Mouse (Mus musculus) ES-Bruce4 (cell line): ENCODE measurements at regions not wholly inside any gene's neighbourhood (a gene's known extent, or its start where the extent isn't known, plus 50 kb on each side); places are given as distances from the start of the nearest gene placed in this dataset.

Source experiments
- CTCF ChIP-seq: IDR thresholded peaks from one replicate; pipeline ENCODE4 v1.8.1; 2011; ENCODE audit warnings: low read depth, low read length
- EP300 ChIP-seq: IDR thresholded peaks from 2 replicates; pipeline ENCODE4 v1.6.1; 2011; ENCODE audit warnings: low read depth, low read length; ENCODE audit not compliant: insufficient read depth
- POLR2A ChIP-seq: IDR thresholded peaks from one replicate; pipeline ENCODE4 v1.8.1; 2011; ENCODE audit warnings: low read length; ENCODE audit not compliant: insufficient read depth

DNA sequence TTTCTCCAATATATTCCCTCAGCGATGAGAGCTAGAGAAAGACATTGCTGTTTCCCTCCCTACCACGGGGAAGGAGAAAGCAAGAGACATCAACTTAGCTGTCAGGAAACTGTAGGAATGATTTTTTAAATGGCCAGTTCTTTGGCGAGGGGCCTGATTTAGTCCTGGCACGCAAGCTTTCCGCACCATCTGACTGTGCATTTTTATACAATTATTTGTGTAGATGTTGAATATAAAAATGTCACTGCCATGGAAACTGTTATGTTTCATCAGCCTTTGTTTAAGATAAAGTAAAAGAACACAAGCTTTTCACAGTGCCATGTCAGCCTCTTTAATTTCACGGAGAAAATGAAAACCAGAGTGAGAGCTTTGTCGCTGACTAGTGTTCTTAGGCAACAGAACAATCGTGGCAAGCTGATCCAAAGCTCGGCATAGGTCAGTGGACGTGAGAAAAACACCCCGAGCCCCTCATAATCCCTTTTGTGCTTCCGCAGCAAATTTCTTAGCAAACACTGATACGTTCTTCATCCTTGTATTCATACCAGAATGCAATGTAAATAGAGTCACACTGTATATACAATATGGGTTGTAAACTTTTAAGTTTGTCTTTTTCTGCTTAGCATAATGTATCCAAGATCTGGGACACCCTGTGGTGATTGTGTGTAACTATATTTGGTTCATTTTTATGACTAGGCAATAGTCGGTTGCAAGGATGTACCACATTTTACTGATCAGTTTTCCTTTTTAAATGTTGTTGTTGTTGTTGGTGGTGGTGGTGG, 79.9 kb upstream of the Tars start:
- no peak for TF ChIP-seq POLR2A
- no peak for TF ChIP-seq CTCF
- no peak for TF ChIP-seq EP300
